Mouse (Mus musculus) intestine, embryonic 16.5 days (tissue): Measurements from ENCODE around the gene Arg2. TPM values are rescaled to one million over a fixed set of nuclear protein-coding genes. Genes with fewer than 3 reads are reported as not detected.

Source experiments
- ATAC-seq: fragments of 200-750 bp; cut with Nextera tagmentation; 2 replicates; pipeline ENCODE4 v1.8.0; 2017; ENCODE audit warnings: moderate TSS enrichment, moderate library complexity
- H3K27ac ChIP-seq: fragments of 300-500 bp; sonication (generic); 2 replicates; pipeline ENCODE4 v1.5.1; 2014; ENCODE audit warnings: mild to moderate bottlenecking, low read length
- H3K27me3 ChIP-seq: fragments of 300-500 bp; sonication (generic); replicated peaks from 2 replicates; pipeline ENCODE4 v1.6.1; 2014; ENCODE audit warnings: low read length, control low read depth, mixed read lengths; ENCODE audit not compliant: control insufficient read depth, insufficient read depth
- H3K36me3 ChIP-seq: fragments of 300-500 bp; sonication (generic); 2 replicates; pipeline ENCODE4 v1.6.1; 2014; ENCODE audit warnings: low read length, control low read depth; ENCODE audit not compliant: control insufficient read depth, insufficient read depth
- H3K4me1 ChIP-seq: fragments of 300-500 bp; sonication (generic); 2 replicates; pipeline ENCODE4 v1.6.1; 2014; ENCODE audit warnings: low read length, control low read depth, mixed read lengths; ENCODE audit not compliant: control insufficient read depth, insufficient read depth
- H3K4me2 ChIP-seq: fragments of 300-500 bp; sonication (generic); 2 replicates; pipeline ENCODE4 v1.6.1; 2014; ENCODE audit warnings: low read depth, low read length, control low read depth
- H3K4me3 ChIP-seq: fragments of 300-500 bp; sonication (generic); 2 replicates; pipeline ENCODE4 v1.5.1; 2014; ENCODE audit warnings: mild to moderate bottlenecking, low read length
- H3K9ac ChIP-seq: fragments of 300-500 bp; sonication (generic); 2 replicates; pipeline ENCODE4 v1.6.1; 2014; ENCODE audit warnings: low read depth, low read length
- H3K9me3 ChIP-seq: fragments of 300-500 bp; sonication (generic); 2 replicates; pipeline ENCODE4 v1.6.1; 2016; ENCODE audit warnings: low read length, control low read depth; ENCODE audit not compliant: control insufficient read depth
- WGBS: fragments of 180-500 bp; shearing (Covaris S2); extraction: QIAGEN DNeasy Blood & Tissue Kit; methylation state at CpG from one replicate; pipeline ENCODE4 v1.1.7; 2014; 5-methylcytosine and 5-hydroxymethylcytosine counted together
- polyA plus RNA-seq: library from polyadenylated mRNA; unstranded; fragments of >200 nt; fragmentation: Nextera tagmentation; extraction: Ambion mirVana; gene quantifications from 2 replicates; pipeline ENCODE4 v1.2.1, GENCODE M21; 2015

Arg2 gene
- polyA plus RNA-seq, 1 experiment from 2014 or later, result 0.82 TPM

DNA sequence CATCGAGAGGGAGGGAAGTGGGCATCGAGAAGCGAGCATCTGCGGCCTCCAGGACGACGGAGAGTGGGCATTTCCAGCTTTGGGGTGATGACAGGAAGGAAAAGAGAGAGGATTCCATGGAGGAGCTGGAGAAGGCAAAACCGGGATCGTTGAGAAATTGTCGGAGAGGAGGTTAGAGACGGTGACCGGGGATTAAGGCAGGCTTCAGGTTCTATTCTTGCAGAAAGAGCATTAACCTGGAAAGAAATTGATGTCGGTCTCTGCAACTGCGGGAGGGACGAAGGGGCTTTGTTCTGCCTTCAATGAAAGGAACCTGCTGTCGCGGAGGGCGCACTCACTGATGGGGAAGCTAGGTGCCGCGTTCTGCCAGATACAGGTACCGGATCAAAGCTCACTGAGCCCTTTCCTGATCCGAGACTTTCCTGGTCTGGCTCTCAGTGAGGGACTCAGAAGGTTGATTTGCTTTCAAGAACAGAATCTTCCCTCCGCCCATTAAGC, 650 bp downstream of the Arg2 start:
- Histone ChIP-seq H3K4me2 (peak overlapping the region; percentile 91), H3K4me3 (peak overlapping the region; percentile 44), H3K36me3 (no peaks in the 10 kb centered on the region), H3K4me1 (peaks cover 8% of the 10 kb centered on the region; the same call in 1 of the 2 replicates), H3K27me3 (peaks cover 21% of the 10 kb centered on the region), H3K27ac (no peak overlapping the region), H3K9me3 (no peaks in the 10 kb centered on the region), H3K9ac (peak overlapping the region; percentile 41; the same call in 1 of the 2 replicates)
- ATAC-seq, result no peak
- 3% methylated on average over 22 of the region's 22 CpGs for WGBS

GRCm38 (mm10) chr12:79131706-79132460, 1.3 kb downstream of the Arg2 start:
- H3K9ac ChIP-seq, result no peak overlapping the region
- WGBS, result 34% methylated on average over 5 of the region's 5 CpGs
- H3K4me1 ChIP-seq, result peaks cover 8% of the 10 kb centered on the region; the same call in 1 of the 2 replicates
- no peak overlapping the region for H3K4me3 ChIP-seq
- H3K36me3 ChIP-seq, result no peaks in the 10 kb centered on the region
- H3K4me2 ChIP-seq, result no peak overlapping the region
- H3K27ac ChIP-seq, result no peak overlapping the region
- no peak for ATAC-seq
- peaks cover 21% of the 10 kb centered on the region for H3K27me3 ChIP-seq
- no peaks in the 10 kb centered on the region for H3K9me3 ChIP-seq

DNA sequence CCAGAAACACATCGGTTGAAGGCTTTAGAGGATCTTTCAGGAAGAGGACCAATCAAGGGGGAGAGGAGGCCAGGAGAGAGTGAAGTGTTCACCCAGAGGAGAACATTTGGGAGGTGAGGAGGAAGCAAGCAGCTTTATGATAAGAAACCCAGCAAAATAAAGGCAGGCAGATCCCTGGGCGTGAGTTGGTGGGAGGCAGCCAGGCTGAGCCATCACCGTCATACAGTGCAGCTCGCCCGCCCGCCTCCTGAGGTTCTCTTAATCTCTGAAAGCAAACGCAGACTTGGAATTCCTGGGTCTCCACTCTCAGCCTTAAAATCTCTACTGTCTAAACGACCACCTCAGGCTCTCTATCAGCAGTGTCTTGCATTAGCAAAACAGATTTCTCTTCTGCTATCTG, 4.1 kb downstream of the Arg2 start:
- Histone ChIP-seq H3K4me1 (peaks cover 8% of the 10 kb centered on the region; the same call in 1 of the 2 replicates), H3K27me3 (peaks cover 21% of the 10 kb centered on the region), H3K27ac (no peak overlapping the region), H3K4me3 (no peak overlapping the region), H3K36me3 (no peaks in the 10 kb centered on the region), H3K9me3 (no peaks in the 10 kb centered on the region), H3K4me2 (no peak overlapping the region), H3K9ac (no peak overlapping the region)
- 51% methylated on average over 8 of the region's 8 CpGs for WGBS
- ATAC-seq, result no peak

GRCm38 (mm10) chr12:79135105-79135504, 4.5 kb downstream of the Arg2 start:
- ATAC-seq, result no peak
- WGBS, result 36% methylated on average over 4 of the region's 4 CpGs
- Histone ChIP-seq H3K4me3 (no peak overlapping the region), H3K27ac (no peak overlapping the region), H3K4me2 (no peak overlapping the region), H3K36me3 (no peaks in the 10 kb centered on the region), H3K9ac (no peak overlapping the region), H3K9me3 (no peaks in the 10 kb centered on the region), H3K27me3 (peaks cover 21% of the 10 kb centered on the region), H3K4me1 (peaks cover 8% of the 10 kb centered on the region; the same call in 1 of the 2 replicates)

- no peaks in the 10 kb centered on the region for H3K9me3 ChIP-seq
- no peak overlapping the region for H3K4me3 ChIP-seq
- no peak overlapping the region for H3K27ac ChIP-seq
- ATAC-seq, result no peak
- H3K27me3 ChIP-seq, result peaks cover 5% of the 10 kb centered on the region; the same call in 1 of the 2 replicates
- no peaks in the 10 kb centered on the region for H3K4me1 ChIP-seq
- no peak overlapping the region for H3K9ac ChIP-seq
- WGBS, result 71% methylated on average over 7 of the region's 7 CpGs
- H3K36me3 ChIP-seq, result no peaks in the 10 kb centered on the region
- H3K4me2 ChIP-seq, result no peak overlapping the region
Observed at GRCm38 (mm10) chr12:79136949-79137348, 6.4 kb downstream of the Arg2 start.

DNA sequence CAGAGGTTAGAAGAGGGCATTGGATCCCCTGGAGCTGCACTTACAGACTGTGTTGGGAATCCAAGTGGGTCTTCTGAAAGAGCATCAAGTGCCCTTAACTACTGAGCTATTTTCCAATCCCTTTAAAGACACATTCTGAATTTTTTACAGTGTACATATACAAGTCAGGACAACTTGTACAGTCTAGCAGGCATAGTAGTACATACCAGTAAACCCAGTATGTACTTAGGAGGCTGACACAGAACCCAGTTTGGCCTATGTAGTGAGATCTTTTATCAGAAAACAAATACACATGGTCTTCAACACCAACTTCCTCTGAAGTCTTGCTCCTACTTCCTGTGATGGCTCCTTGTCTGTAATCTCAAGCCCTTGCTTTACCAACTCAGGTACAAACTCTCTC, 8.4 kb downstream of the Arg2 start:
- Histone ChIP-seq H3K4me1 (no peaks in the 10 kb centered on the region), H3K9me3 (no peaks in the 10 kb centered on the region), H3K4me2 (no peak overlapping the region), H3K36me3 (no peaks in the 10 kb centered on the region), H3K27ac (no peak overlapping the region), H3K27me3 (no peaks in the 10 kb centered on the region), H3K4me3 (no peak overlapping the region), H3K9ac (no peak overlapping the region)
- no peak for ATAC-seq

DNA sequence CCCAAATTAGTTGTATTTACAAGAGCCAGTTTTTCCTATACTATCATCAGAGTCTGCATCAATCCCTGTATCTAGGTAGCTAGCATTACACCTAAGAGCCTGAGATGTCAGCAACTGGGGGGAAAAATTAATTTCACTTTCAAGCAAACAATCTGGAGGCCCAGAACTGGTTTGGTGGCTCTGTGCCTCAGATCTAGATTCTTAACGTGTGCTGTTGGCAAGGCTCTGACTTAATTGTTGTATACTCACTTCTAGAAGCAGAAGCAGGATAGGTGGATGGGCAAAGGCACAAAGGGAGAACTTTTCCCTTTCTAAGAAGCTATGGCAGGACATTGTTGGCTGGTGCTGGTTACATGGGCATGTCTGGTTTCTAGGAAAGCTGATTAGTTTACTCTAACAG, 8.8 kb downstream of the Arg2 start:
- H3K9ac ChIP-seq, result no peak overlapping the region
- no peak overlapping the region for H3K4me2 ChIP-seq
- H3K27me3 ChIP-seq, result no peaks in the 10 kb centered on the region
- no peak overlapping the region for H3K27ac ChIP-seq
- no peaks in the 10 kb centered on the region for H3K9me3 ChIP-seq
- H3K4me3 ChIP-seq, result no peak overlapping the region
- H3K36me3 ChIP-seq, result no peaks in the 10 kb centered on the region
- no peaks in the 10 kb centered on the region for H3K4me1 ChIP-seq
- WGBS, result 53% methylated on average over 1 of the region's 1 CpGs
- ATAC-seq, result no peak

- H3K9me3 ChIP-seq, result no peaks in the 10 kb centered on the region
- no peaks in the 10 kb centered on the region for H3K36me3 ChIP-seq
- H3K4me1 ChIP-seq, result no peaks in the 10 kb centered on the region
- no peak overlapping the region for H3K4me2 ChIP-seq
- WGBS, result 87% methylated on average over 2 of the region's 2 CpGs
- no peak overlapping the region for H3K9ac ChIP-seq
- H3K27ac ChIP-seq, result no peak overlapping the region
- ATAC-seq, result no peak
- no peak overlapping the region for H3K4me3 ChIP-seq
- no peaks in the 10 kb centered on the region for H3K27me3 ChIP-seq
Observed at GRCm38 (mm10) chr12:79140811-79141210, 10.2 kb downstream of the Arg2 start.

DNA sequence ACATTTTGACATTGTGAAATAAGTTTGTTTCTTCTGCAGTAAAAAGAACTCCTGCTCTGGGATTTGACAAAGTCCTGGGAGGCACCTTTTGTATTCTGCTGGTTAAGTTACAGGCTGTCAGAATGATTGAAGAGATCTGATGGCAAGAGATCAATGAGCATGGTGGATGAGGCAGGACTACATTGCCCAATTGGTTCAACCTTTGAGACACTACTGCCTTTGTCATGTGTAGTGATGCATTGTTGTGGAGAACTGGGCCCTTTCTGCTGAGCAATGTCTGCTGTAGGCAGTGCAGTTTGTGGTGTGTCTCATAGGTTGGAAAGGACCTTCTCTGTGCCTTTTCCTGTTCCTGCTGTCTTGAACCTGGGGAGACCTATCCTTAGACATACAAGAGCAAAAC, 10.8 kb downstream of the Arg2 start:
- Histone ChIP-seq H3K4me2 (no peak overlapping the region), H3K9ac (no peak overlapping the region), H3K4me1 (no peaks in the 10 kb centered on the region), H3K9me3 (no peaks in the 10 kb centered on the region), H3K27me3 (no peaks in the 10 kb centered on the region), H3K4me3 (no peak overlapping the region), H3K36me3 (no peaks in the 10 kb centered on the region), H3K27ac (no peak overlapping the region)
- ATAC-seq, result no peak

DNA sequence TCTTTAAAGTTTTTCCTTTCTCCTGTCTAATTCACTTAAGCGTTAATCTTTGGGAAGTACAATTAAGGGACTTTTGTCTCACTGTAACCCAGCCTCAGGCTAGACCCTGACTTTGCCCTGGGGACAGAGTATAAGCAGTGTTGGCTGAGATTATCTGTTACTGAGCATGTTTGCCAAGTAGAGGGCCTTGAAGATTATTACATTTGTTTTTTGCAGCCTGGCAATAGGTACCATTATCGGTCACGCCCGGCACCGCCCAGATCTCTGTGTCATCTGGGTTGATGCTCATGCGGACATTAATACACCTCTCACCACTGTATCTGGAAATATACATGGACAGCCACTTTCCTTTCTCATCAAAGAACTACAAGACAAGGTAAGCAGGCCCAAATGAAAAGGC, 19.1 kb downstream of the Arg2 start:
- H3K9me3 ChIP-seq, result no peaks in the 10 kb centered on the region
- no peaks in the 10 kb centered on the region for H3K27me3 ChIP-seq
- H3K4me1 ChIP-seq, result no peaks in the 10 kb centered on the region
- H3K4me3 ChIP-seq, result no peak overlapping the region
- no peak overlapping the region for H3K9ac ChIP-seq
- no peak overlapping the region for H3K27ac ChIP-seq
- ATAC-seq, result peak; percentile 63
- H3K36me3 ChIP-seq, result no peaks in the 10 kb centered on the region
- 85% methylated on average over 6 of the region's 6 CpGs for WGBS
- no peak overlapping the region for H3K4me2 ChIP-seq
